Mouse (Mus musculus) CH12.LX (cell line): Measurements from ENCODE around the gene Olfr695. TPM values are rescaled to one million over a fixed set of nuclear protein-coding genes. Genes with fewer than 3 reads are reported as not detected.

Experiments
- DNase-seq: peaks from one replicate; pipeline ENCODE4 v3.0.0-alpha.2; 2013; ENCODE audit errors: extremely low read depth
- H3K27ac ChIP-seq: 2 replicates; pipeline ENCODE4 v1.5.1; 2012; ENCODE audit warnings: low read depth, mild to moderate bottlenecking, control low read depth, moderate library complexity; ENCODE audit not compliant: insufficient read depth
- H3K27me3 ChIP-seq: replicated peaks from 2 replicates; pipeline ENCODE3; 2012; ENCODE audit warnings: inconsistent platforms
- H3K36me3 ChIP-seq, 2 experiments: replicated peaks in 1 of 2; 2 replicates each; pipeline versions ENCODE3 to v1.6.1; 2012; ENCODE audit warnings: inconsistent platforms in 1 of 2, low read length in 1 of 2, mild to moderate bottlenecking in 1 of 2, mixed read lengths in 1 of 2, moderate library complexity in 1 of 2; ENCODE audit not compliant: control insufficient read depth in 1 of 2, insufficient read depth in 1 of 2
- H3K4me1 ChIP-seq, 2 experiments: 2 replicates each; pipeline ENCODE4 v1.6.1; 2012; ENCODE audit warnings: inconsistent platforms in 1 of 2, moderate library complexity in 1 of 2; ENCODE audit not compliant: insufficient read depth in 2 of 2, control insufficient read depth in 1 of 2
- H3K4me2 ChIP-seq: 2 replicates; pipeline ENCODE4 v1.6.1; 2012; ENCODE audit warnings: low read depth, mild to moderate bottlenecking, control low read depth; ENCODE audit not compliant: poor library complexity, insufficient read depth, severe bottlenecking
- H3K4me3 ChIP-seq, 3 experiments: fragments of 150-350 bp in 1 of 3; sonication (generic) in 1 of 3; replicated peaks in 1 of 3; 2 replicates each; pipeline versions ENCODE3 to v1.5.1; 2011 to 2012; ENCODE audit warnings: low read depth in 2 of 3, low read length in 2 of 3, mild to moderate bottlenecking in 2 of 3, moderate library complexity in 2 of 3, control low read depth in 1 of 3, improper control_type of control experiment in 1 of 3, inconsistent platforms in 1 of 3, mixed read lengths in 1 of 3; ENCODE audit not compliant: poor library complexity in 1 of 3
- H3K79me2 ChIP-seq: replicated peaks from 2 replicates; pipeline ENCODE4 v1.6.1; 2012; ENCODE audit warnings: mild to moderate bottlenecking, moderate library complexity; ENCODE audit not compliant: control insufficient read depth, poor library complexity, insufficient read depth, severe bottlenecking; ENCODE audit errors: extremely low read depth
- H3K9ac ChIP-seq: 2 replicates; pipeline ENCODE4 v1.6.1; 2012; ENCODE audit warnings: low read depth, mild to moderate bottlenecking, control low read depth, moderate library complexity; ENCODE audit not compliant: insufficient read depth
- H3K9me3 ChIP-seq: replicated peaks from 2 replicates; pipeline ENCODE3; 2012; ENCODE audit warnings: low read length, inconsistent platforms, mixed read lengths
- CHD1 ChIP-seq: IDR thresholded peaks from 2 replicates; pipeline ENCODE4 v1.6.1; 2012; ENCODE audit warnings: low read depth, low read length, improper control_type of control experiment, inconsistent platforms
- CTCF ChIP-seq, 2 experiments: IDR thresholded peaks in 1 of 2; conservative IDR thresholded peaks in 1 of 2; 2 replicates each; pipeline ENCODE4 v1.5.1; 2011 to 2012; ENCODE audit warnings: low read depth in 2 of 2, low read length in 2 of 2, improper control_type of control experiment in 1 of 2, inconsistent platforms in 1 of 2, mild to moderate bottlenecking in 1 of 2, moderate library complexity in 1 of 2
- GABPA ChIP-seq: IDR thresholded peaks from 2 replicates; pipeline ENCODE4 v1.6.1; 2012; ENCODE audit warnings: low read depth, low read length, improper control_type of control experiment, inconsistent platforms; ENCODE audit not compliant: insufficient replicate concordance
- IRF4 ChIP-seq: IDR thresholded peaks from 2 replicates; pipeline ENCODE4 v1.6.1; 2014; ENCODE audit warnings: low read depth, mild to moderate bottlenecking, inconsistent platforms, low read length, improper control_type of control experiment
- JUN ChIP-seq: IDR thresholded peaks from 2 replicates; pipeline ENCODE4 v1.6.1; 2011; ENCODE audit warnings: low read depth, mild to moderate bottlenecking, low read length, improper control_type of control experiment, moderate library complexity; ENCODE audit not compliant: insufficient read depth
- KAT2A ChIP-seq: IDR thresholded peaks from 2 replicates; pipeline ENCODE4 v1.6.1; 2012; ENCODE audit warnings: low read length, improper control_type of control experiment, inconsistent platforms; ENCODE audit not compliant: insufficient replicate concordance
- MAZ ChIP-seq: IDR thresholded peaks from 2 replicates; pipeline ENCODE4 v1.6.1; 2012; ENCODE audit warnings: low read depth, mild to moderate bottlenecking, inconsistent platforms, low read length, improper control_type of control experiment, moderate library complexity
- MXI1 ChIP-seq: IDR thresholded peaks from 2 replicates; pipeline ENCODE4 v1.6.1; 2011; ENCODE audit warnings: mild to moderate bottlenecking, low read depth, low read length, improper control_type of control experiment
- NELFE ChIP-seq: IDR thresholded peaks from 2 replicates; pipeline ENCODE4 v1.6.1; 2011; ENCODE audit warnings: low read depth, low read length, improper control_type of control experiment
- PAX5 ChIP-seq: IDR thresholded peaks from 2 replicates; pipeline ENCODE4 v1.6.1; 2012; ENCODE audit warnings: low read length, inconsistent platforms, mixed read lengths
- POLR2AphosphoS2 ChIP-seq: IDR thresholded peaks from 2 replicates; pipeline ENCODE4 v1.6.1; 2011; ENCODE audit warnings: low read depth, low read length, improper control_type of control experiment
- RCOR1 ChIP-seq: conservative IDR thresholded peaks from 2 replicates; pipeline ENCODE4 v1.6.1; 2012; ENCODE audit warnings: low read depth, mild to moderate bottlenecking, inconsistent platforms, low read length, improper control_type of control experiment
- SMC3 ChIP-seq: IDR thresholded peaks from 2 replicates; pipeline ENCODE4 v1.6.1; 2011; ENCODE audit warnings: low read depth, low read length, improper control_type of control experiment
- TBP ChIP-seq: conservative IDR thresholded peaks from 2 replicates; pipeline ENCODE4 v1.6.1; 2011; ENCODE audit warnings: low read depth, low read length, improper control_type of control experiment
- TCF12 ChIP-seq: IDR thresholded peaks from 2 replicates; pipeline ENCODE4 v1.6.1; 2014; ENCODE audit warnings: low read depth, mild to moderate bottlenecking, inconsistent platforms, low read length, improper control_type of control experiment
- UBTF ChIP-seq: IDR thresholded peaks from 2 replicates; pipeline ENCODE4 v1.6.1; 2012; ENCODE audit warnings: low read depth, mild to moderate bottlenecking, inconsistent platforms, low read length, improper control_type of control experiment, moderate library complexity
- ZMIZ1 ChIP-seq: IDR thresholded peaks from 2 replicates; pipeline ENCODE4 v1.6.1; 2012; ENCODE audit warnings: low read depth, mild to moderate bottlenecking, inconsistent platforms, low read length, improper control_type of control experiment
- ZNF384 ChIP-seq: IDR thresholded peaks from 2 replicates; pipeline ENCODE4 v1.6.1; 2012; ENCODE audit warnings: low read depth, low read length, improper control_type of control experiment, inconsistent platforms
- dilution Hi-C: fragments of 300-500 bp; cut with MboI; formaldehyde crosslinking; loops from 2 replicates; pipeline ENCODE4 v1.14.3; 2020; ENCODE audit warnings: low sequenced_read_pairs; ENCODE audit not compliant: extremely low pct_unique_long_range_greater_than_20kb, extremely low pct_ligation_motif_present
- in situ Hi-C: fragments of 300-500 bp; cut with MboI; formaldehyde crosslinking; loops from 3 replicates; pipeline ENCODE4 v1.14.3; 2019; ENCODE audit warnings: low sequenced_read_pairs, low pct_ligation_motif_present, low pct_unique_long_range_greater_than_20kb, mixed read lengths
- polyA plus RNA-seq: library from polyadenylated mRNA; unstranded; fragments of >175 nt; gene quantifications from 2 replicates; pipeline ENCODE4 v1.2.1, GENCODE M21; 2012; ENCODE audit warnings: low read depth; ENCODE audit not compliant: insufficient read length
- total RNA-seq, 2 experiments: library from RNA; depleted of rRNA; stranded (reverse); fragments of 300-350 nt in 1 of 2; fragments of >200 nt in 1 of 2; gene quantifications; 2 replicates each; pipeline ENCODE4 v1.2.3; 2012 to 2014

Gene Olfr695
- total and polyA plus RNA-seq, 3 experiments: not detected

DNA sequence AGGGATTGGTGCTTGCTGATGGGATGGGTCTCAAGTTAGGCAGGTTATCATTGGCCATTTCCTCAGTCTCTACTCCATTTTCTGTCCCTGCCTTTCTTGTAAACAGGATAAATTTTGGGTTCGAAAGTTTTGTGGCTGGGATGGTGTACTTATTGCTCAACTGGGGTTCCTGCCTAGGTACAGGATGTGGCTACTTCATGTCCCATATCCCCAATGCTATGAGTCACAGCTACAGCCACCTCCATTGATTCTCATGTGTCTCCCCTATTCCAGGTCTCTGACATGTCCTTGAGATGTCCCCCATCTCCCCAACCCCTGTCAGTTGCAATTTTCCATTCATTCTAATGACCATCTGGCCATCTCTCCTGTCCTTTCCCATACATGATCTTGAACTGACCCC lies 19.3 kb downstream of the Olfr695 start:
- Histone ChIP-seq H3K4me2 (no peak overlapping the region), H3K79me2 (no peaks in the 10 kb centered on the region), H3K36me3 (no peaks in the 10 kb centered on the region), H3K27ac (no peak overlapping the region), H3K4me3 (no peak overlapping the region), H3K4me1 (no peaks in the 10 kb centered on the region), H3K9me3 (no peaks in the 10 kb centered on the region), H3K27me3 (no peaks in the 10 kb centered on the region), H3K9ac (no peak overlapping the region)
- dilution Hi-C loops: no loop called here
- DNase-seq: no peak
- TF ChIP-seq PAX5 (no peak), ZMIZ1 (no peak), KAT2A (no peak), TBP (no peak), GABPA (no peak), ZNF384 (no peak), MXI1 (no peak), IRF4 (no peak), NELFE (no peak), MAZ (no peak), JUN (no peak), CHD1 (no peak), CTCF (conservative IDR thresholded peaks at IDR 0.05 in 1 of 2, IDR thresholded peaks at IDR 0.05 in 1 of 2; ENCODE audit: low read depth in 2 of 2, low read length in 2 of 2) (no peak), SMC3 (no peak)
- in situ Hi-C loops: no loop called here

DNA sequence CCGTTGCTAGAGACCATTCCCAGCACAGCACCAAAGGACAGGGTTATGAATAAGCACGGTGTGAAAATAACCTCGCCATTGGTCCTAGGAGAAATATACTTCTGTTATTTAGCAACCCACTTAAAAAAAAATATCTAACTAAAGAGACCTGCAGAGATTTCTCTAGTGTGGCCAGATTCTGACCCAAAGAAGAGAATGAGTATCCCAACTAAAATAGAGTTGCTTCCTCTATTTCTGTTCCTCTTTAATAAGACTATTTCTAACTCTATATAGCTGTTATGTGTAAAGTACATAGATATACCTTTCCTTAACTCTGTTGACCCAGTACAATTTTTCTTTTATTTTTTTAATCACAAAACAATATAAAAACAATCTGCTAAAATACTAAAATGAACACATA lies 23.2 kb downstream of the Olfr695 start:
- H3K4me3 ChIP-seq: no peak overlapping the region
- no peaks in the 10 kb centered on the region for H3K36me3 ChIP-seq
- no peaks in the 10 kb centered on the region for H3K79me2 ChIP-seq
- no peak for TF ChIP-seq TCF12
- no peak for TF ChIP-seq POLR2AphosphoS2
- TF ChIP-seq UBTF: no peak
- TF ChIP-seq RCOR1: no peak
- TF ChIP-seq, all 38 proteins: peak for 0
- in situ Hi-C loops: no loop called here
- Histone ChIP-seq H3K9me3 (no peaks in the 10 kb centered on the region), H3K27me3 (no peaks in the 10 kb centered on the region), H3K4me1 (no peaks in the 10 kb centered on the region), H3K4me2 (no peak overlapping the region), H3K27ac (no peak overlapping the region), H3K9ac (no peak overlapping the region)
- dilution Hi-C loops: no loop called here
- DNase-seq: no peak
